Mouse (Mus musculus) urinary bladder, postnatal 4 days (tissue): Measurements from ENCODE around the gene Shmt2.

Experiments
- DNase-seq, 2 experiments: peaks; one replicate each; pipeline ENCODE4 v3.0.0; 2021 to 2022; ENCODE audit warnings: low spot score in 2 of 2

Shmt2 gene

GRCm38 (mm10) chr10:127534036-127534928 lies 12.0 kb upstream of the Shmt2 start, which contains the start of gene Nxph4:
TSS of gene Nxph4 (minus strand) at chr10:127534559.
- no peak for DNase-seq

GRCm38 (mm10) chr10:127531548-127531947 lies 9.3 kb upstream of the Shmt2 start:
- no peak for DNase-seq

DNA sequence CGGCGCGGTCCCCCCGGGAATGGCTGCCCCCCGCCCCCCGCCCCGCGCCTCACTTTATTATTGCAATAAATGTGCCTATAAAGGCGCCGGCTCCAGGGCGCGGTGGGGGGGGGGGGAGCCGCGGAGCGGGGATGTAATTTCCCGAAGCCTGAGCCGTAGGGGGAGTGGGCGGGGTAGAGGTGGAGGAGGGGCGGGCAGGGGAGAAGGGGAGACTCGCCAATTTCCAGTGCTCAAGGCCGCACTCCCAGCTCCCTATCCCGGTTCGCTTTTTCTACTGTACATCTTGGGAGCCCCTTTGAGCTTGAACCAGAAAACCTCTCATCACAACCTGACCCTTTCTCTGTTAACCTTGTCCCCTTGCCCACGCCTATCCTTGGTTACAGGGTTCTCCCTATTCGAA lies 8.7 kb upstream of the Shmt2 start:
- no peak for DNase-seq

- no peak for DNase-seq
Observed at GRCm38 (mm10) chr10:127527481-127527880, 5.2 kb upstream of the Shmt2 start.

GRCm38 (mm10) chr10:127526681-127527080 lies 4.4 kb upstream of the Shmt2 start:
- peak in 1 of 2 experiments; percentile 46 for DNase-seq

GRCm38 (mm10) chr10:127526048-127526447 lies 3.8 kb upstream of the Shmt2 start:
- no peak for DNase-seq

DNA sequence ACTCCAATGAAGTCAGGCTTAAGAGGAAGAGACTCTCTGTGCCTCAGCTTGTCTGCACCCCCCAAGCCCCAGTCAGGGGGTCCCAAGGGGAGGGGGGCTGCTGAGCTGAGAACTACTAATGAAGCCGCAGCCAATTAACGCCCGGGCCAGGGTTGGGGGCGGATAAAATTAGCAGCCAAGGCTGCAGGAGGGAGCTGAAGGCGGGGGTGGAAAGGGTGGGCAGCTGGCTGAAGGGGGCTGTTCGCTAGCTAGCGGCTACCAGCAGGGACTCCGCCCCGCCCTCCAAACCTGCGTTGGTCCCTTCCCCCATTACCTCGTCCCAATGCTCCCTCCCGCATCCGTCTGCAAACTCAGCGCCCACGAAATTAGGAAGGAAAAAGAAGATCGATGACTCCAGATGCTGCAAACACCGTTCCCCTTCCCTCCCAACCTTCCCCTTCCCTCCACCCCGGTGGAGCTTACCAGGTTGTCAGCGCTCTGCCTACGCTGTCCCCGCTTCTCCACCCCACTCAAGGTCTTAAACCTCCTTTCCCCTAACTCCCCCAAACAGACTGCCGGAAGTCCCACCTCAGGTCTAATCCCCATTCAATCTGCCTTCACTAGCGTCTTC lies 2.5 kb upstream of the Shmt2 start:
- no peak for DNase-seq

DNA sequence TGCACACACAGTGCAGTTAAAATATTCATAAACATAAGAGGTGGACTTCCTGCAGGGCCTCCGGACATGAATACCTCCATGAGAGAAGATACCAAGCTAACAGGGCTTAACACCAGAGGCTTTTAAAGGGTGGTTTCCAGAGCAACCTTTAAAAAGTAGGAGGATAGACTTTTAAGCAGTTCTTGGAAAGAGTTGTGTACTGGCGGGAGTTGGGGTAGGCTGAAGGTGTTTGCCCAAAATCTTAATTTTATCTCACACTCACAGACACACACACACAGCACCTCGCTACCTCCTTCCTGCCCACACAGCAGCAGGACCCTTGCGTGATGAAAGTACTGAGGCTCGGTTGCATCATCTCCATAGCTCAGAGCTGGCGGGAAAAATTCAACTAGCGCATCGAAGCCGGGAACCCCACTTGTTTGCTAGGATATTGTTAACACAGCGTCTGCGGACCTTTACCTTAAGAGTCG lies 598 bp downstream of the Shmt2 start:
- DNase-seq: no peak

- no peak for DNase-seq
Observed at GRCm38 (mm10) chr10:127520714-127521357, 1.4 kb downstream of the Shmt2 start.

DNA sequence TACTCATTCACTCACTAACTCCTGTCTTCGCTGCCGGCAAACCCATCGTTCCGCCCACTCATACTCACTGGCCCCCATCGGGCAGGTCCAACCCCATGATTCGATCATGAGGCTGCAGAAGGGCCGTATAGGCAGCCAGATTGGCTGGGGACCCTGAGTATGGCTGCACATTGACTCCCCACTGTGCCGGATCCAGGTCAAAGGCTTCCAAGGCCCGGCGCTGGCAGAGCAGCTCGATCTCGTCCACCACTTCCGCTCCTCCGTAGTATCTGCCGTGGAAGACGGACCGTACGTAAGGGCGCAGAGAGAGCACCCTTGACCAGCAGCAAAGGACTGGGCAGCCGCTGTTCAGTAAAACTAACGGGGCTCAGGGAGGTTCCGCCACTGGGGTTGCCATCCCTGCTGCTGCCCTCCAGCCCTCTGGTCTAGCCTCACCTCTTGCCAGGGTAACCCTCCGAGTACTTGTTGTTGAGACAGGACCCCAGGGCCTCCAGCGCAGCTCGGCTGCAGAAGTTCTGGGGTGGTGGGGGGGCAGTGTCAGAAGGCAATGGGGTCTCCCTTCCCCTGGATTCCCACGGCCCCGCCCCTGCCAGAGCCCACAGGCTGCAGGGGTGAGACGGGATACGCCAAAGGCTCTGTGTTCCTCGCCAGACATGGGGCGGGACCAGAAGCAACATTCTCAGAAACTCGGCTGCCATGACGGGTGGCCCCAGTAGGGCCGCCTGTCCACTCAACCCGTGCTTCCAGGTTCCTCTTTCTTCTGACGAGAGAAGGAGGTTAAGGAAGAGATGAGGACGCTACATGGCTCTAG lies 2.1 kb downstream of the Shmt2 start:
- DNase-seq: no peak

DNA sequence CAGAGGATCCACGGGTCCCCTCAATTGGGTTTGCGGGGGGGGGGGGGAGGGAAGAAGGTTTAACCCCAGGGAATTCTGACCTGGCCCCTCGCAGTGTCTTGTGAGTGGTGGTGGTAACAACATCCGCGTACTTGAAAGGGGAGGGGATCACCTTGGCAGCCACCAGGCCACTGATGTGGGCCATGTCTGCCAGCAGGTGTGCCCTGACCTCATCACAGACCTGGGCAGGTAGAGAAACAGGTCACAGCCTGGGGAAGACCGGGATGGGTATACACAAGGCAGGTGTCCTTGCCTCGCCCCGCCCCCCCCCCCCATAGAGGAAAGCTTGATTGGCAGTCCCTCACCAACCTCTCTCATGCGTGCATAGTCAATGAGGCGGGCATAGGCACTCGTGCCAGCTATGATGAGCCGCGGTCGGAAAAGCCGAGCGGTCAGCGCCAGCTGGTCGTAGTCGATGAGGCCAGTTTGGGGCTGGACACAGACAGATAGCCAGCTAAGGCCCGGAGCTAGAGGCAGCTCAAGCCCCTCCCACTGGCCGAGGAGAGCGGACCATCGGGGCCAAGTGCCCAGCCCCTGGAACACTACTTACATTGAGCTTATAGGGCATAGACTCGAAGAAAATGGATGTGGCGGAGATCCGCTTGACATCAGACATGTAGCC lies 3.1 kb downstream of the Shmt2 start:
- no peak for DNase-seq

DNA sequence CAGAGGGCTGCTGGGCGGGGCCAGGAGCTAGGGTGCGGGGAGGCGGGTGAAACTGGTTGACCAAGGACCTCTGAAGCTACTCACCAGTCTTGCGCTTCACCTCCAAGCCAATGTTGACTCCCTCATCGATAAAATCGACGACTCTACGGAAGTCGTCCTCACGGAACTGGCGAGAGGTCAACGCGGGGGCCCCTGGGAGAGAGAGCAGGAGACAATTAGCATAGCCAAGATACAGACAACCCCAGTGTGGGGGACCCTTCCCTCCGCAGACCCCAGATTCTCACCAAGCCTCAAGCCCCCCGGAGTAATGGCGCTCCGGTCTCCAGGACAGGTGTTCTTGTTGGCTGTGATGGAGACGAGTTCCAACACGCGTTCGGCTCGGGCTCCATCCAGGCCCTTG lies 4.3 kb downstream of the Shmt2 start:
- DNase-seq: no peak

GRCm38 (mm10) chr10:127516576-127517260 lies 5.5 kb downstream of the Shmt2 start:
- peak in 1 of 2 experiments; percentile 28 for DNase-seq

GRCm38 (mm10) chr10:127515983-127516459 lies 6.2 kb downstream of the Shmt2 start:
- DNase-seq: no peak

GRCm38 (mm10) chr10:127515271-127515982 lies 6.8 kb downstream of the Shmt2 start:
- no peak for DNase-seq

DNA sequence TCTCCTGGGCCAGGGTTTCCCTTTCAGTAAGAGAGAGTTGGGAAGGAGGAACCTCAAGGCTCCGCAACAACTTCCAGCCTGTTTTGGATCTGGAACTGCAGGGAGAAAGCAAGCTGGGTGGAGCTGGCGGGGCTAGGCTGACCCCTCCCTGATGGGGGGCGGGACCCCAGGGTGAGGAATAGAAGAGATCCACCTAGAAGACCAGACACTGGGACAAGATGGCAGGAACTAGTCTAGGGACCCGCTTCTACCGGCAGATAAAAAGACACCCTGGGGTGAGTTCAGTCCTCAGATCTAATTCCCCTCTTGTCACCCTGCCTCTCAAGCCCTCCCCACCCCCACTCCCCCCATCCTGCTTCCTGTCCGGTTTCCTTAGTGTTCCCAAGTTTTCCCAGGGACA lies 7.5 kb downstream of the Shmt2 start, which contains the start of gene Ndufa4l2:
Ndufa4l2 (plus strand) TSS at position 204 of the 400 bp plus-strand sequence.
- DNase-seq: peak in 1 of 2 experiments; percentile 47

- DNase-seq: no peak
Observed at GRCm38 (mm10) chr10:127514111-127514698, 8.0 kb downstream of the Shmt2 start.

DNA sequence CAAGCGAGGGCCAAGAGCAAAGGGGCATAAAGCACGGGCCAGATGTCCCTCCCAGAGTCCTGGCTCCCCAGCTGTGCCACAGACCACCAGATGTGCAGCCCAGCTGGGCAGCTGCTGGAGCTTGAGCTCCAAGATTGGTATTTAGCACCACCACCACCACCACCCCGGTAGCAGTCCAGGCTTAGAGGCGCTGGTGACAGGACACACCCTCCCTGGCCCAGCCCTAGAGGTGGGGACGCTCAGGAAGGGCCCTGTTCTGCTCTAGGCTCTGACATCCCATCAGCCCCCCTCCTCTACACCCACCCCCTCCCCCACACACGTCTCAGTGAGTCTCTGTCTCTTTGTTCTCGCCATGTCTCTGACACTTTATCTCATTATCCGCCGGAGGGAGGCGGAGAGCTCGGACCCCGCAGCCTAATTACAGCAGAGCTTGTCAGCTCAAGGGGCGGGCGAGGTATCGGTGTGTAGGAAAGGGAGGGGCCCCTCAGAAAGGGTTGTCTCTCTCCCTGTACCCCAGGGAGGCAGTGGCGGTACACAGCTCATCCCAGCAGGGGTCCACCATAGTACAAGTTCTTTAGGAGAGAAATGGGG lies 8.6 kb downstream of the Shmt2 start:
- DNase-seq: no peak

- peak; percentile 85 to 94 for DNase-seq
Observed at GRCm38 (mm10) chr10:127512813-127513212, 9.4 kb downstream of the Shmt2 start.
